Mouse (Mus musculus): Measurements from ENCODE around the gene Zp3.

Zp3 gene

DNA sequence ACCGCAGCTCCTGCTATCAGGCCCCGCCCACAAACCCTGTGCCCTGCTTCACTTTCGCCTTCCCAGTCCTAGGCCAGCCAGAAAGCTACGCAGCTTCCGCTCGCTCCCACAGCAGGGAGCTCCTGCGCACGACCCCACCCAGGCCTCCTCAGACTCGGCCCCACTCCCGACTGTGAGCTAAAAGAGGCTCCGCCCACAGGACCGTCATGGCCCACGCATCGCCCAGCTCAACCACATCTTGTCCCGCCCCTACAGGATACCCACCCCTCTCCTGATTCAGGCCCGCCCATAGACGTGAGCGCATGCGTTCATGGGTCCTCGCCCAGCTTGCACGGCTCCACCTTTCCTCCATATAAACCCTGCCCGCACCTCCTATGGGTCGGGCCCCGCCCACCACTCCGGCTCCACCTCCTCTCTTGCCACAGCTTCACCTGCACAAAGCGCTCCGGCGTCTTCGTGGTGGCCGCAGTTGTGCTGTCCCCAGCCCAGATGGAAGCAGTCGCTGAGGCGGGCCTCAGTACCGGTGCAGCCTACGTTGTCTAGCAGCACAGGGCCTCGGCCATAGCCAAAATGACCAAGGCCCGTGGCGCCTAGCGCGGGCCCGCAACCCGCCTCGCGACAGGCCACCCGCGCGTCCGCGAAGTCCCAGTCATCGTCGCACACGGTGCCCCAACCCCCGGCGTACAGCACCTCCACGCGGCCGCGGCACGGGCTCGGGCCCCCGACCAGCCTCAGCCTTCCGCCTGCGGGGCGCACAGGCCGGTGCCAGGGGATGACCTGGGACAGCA is 17.2 kb upstream of the Zp3 start:
- DNase-seq, result peak; percentile 93

DNA sequence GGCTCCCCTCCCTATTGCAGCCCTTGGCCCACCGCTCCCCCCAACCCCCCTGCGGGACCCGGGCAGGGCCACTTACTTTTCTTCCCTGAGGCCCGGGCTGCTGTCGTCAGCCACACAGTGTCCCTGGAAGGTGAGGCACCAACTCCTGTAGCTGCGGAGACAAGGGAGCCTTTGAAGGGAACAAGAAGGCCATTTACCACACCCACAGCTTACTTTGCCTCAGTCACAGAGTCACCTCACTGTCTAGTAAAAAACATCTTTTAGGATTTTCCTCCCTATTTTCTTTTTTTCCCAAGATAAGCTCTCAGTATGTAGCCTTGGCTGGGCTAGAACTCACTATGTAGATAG is 16.6 kb upstream of the Zp3 start:
- no peak for DNase-seq

DNA sequence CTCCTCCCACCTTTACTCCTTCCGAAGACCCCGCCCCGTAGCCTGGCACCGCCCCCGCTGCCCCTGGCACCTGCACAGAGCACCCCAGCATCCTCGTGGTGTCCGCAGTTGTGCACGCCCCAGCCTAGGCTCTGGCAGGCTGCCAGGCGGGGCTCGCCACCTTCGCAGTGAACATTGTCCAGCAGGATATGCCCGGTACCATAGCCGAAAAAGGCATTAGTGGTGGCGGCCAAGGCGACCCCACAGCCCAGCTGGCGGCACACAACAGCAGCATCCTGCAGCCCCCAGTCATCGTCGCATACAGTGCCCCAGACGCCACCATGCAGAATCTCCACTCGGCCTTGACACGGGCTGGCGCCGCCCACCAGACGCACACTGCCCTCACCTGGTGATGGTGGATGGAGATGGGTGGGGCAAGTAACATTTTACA is 14.4 kb upstream of the Zp3 start:
- DNase-seq, result peak; percentile 38

DNA sequence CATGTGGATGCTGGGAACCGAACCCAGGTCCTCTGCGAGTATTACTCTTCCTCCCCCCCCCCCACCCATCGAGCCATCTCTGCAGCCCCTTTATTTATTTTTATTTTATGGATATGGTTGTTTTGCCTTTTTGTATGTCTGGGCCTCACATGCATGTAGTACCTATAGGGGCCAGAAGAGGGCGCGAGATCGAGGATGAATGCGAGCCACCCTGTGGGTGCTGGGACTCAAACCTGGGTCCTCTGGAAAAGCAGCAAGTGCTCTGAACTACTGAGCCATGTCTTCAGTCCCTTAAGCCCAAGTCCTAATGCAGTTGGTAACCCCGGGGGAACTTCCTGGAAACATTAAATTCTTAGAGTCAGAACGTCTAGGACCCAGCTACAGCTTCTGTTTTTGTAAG is 13.0 kb upstream of the Zp3 start:
- DNase-seq, result no peak

DNA sequence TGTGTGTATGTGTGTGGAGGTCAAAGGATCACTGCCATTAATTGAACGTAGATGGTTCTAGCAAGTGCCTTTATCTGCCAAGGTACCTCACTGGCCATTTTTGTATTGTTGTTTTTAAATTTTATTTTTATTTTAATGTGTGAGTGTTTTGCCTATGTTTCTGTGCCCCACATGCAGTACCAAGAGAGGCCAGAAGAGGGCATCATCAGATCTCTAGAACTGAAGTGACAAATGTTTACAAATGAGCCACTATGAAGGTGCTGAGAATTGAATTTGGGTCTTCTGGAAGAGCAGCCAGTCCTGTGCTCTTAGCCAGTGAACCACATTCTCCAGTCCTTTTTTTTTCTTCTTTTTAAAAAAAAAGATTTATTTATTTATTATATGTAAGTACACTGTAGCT is 11.1 kb upstream of the Zp3 start:
- DNase-seq, result peak; percentile 60

DNA sequence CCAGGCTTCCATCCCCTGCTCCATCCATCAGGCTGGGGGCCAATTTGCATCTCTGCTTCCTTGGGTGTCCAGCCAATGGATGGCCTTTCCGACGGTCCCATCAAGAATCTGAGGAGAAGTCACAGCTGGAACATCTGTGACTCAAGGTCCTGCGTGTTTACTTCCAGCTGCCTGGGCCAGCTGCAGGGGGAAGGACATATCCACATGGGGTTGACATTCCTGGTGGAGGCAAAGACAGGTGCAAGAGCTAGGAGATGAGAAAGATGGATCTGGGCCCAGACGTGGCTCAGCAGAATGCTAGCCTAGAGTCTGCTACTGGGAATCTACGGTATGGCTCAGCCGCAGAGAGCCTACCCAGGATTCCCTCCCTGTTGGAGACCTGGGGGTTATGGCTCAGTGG is 9.7 kb upstream of the Zp3 start:
- DNase-seq, result no peak

DNA sequence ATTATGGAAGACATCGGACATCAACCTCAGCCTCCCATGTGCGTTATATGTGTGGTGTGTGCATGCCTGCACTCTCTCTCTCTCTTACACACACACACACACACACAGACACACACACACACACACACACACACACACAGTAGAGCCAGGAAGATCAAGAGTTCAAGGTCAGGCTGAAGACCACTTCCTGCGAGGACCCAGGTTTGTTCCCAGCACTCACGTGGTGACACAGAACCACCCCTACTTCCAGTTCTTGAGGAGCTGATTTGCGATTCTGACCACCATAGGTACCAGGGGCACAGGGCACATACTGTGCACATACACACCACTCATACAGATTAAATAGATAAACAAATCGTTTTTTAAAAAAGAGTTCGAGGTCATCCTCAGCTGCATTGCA is 8.0 kb upstream of the Zp3 start:
- no peak for DNase-seq

DNA sequence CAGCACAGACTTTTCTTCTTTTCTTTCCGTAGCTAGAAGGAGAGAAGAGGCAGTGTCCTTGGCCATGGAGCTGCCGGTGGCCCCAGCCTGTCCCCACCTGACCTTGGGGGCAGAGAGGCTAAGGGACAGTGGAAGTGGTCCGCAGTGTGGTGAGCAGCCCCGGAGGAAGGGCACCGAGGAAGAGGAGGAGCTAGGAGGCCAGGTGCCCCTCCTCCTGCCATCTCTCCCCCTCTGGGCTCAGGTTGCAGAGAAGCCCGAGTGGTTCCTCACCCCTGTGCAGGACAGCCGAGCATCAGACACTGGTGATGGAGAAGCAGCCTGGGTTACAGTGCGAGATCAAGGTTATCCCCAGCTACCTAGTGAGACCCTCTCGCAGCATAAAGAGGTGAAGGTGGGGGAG is 5.5 kb upstream of the Zp3 start, which contains the start of gene Ssc4d:
Gene Ssc4d, minus strand, starts transcription at position 167 of the 400 bp plus-strand sequence.
- DNase-seq, result no peak

DNA sequence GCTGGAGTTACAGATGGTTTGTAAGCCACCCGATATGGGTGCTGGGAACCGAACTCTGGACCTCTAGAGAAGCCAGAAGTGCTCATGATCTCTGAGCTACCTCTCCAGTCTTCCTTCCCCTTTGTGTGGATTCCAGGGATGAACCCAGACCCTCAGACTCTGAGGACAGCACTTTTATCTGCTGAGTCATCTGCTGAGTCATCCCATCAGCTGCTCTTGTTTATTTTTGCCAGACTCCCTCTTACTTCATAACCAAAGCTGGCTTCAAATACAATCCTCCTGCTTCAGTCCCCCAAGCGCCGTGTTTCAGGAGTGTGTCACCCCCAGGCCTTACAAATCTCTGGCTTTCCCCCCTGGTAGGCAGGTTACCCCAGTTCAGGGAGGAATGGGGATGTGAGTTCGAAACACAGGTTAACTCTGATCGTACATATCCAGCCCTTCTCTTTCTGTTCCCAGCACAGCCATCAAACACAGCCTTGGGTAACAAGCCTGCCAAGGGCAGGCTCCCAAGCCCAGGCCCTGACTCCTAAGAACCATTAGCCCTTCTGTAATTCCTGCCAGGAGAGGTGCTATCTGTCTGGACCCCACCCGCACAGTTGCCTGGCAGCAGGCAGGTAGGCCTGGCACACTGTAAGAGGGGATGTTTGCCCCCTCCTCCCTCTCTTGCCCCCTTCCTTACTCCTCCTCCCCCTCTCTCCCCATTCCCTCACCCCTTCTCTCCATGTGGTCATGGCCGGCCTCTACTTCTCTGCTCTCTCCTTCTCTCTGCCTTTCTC is 3.8 kb upstream of the Zp3 start:
- no peak for DNase-seq

DNA sequence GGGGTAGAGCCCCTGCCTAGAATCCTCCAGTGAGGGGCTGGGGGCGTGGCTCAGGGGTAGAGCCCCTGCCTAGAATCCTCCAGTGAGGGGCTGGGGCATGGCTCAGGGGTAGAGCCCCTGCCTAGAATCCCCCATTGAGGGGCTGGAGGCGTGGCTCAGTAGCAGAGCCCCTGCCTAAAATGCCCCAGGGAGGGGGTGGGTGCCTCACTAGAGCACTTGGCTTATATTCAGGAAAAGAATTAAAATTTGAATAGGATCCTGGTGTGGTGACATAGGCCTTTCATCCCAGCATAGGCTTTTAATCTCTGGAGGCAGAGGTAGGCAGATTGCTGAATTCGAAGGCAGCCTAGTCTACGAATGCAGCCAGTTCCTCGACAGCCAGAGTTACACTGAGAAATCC is 518 bp upstream of the Zp3 start:
- no peak for DNase-seq

DNA sequence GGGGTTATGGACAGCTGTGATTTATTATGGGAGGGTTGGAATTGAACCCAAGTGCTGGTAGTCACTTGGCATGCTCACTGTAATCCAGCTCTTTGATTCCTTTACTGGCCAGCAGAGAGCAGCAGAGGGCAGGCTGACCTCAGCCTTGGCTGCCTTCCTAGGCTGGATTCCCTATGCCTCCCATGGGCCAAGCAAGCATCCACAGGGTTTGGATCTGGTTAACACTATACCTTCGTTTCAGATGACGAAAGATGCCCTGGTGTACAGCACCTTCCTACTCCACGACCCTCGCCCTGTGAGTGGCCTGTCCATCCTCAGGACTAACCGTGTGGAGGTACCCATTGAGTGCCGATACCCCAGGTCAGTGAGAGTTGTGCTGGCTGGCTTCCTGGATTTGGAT is 2.5 kb downstream of the Zp3 start:
- peak; percentile 33 for DNase-seq

DNA sequence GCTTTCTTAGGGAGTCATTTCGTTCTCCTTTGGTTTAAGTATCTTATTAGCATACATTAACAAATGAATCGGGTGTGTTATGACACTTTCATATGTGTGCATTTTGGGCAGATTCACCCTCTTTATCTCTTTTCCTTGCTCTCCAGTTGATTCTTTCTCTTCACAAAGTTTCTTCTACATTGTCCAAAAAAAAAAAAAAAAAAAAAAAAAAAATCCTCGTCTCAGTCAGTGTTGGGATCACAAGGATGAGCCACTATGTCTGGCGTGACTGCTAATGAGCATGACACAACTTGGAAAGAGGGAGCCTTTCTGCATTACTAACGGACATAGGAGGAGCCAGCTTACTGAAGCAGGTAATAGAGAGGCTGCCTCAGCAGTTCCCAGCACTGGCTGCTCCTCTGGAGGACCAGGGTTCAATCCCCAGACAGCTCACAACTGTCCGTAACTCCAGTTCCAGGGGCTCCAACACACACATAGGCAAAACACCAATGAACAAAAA is 4.7 kb downstream of the Zp3 start:
- no peak for DNase-seq

DNA sequence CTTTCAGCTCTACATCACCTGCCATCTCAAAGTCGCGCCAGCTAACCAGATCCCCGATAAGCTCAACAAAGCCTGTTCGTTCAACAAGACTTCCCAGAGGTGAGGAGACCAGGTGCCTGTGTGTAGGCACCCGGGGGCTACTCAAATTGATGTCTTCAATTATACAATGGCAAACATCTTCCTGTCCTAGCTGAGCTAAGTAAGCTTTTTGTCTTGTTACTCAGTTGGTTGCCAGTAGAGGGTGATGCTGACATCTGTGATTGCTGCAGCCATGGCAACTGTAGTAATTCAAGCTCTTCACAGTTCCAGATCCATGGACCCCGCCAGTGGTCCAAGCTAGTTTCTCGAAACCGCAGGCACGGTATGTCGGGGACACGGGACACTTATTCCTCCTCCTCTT is 7.3 kb downstream of the Zp3 start:
- DNase-seq, result peak; percentile 16

DNA sequence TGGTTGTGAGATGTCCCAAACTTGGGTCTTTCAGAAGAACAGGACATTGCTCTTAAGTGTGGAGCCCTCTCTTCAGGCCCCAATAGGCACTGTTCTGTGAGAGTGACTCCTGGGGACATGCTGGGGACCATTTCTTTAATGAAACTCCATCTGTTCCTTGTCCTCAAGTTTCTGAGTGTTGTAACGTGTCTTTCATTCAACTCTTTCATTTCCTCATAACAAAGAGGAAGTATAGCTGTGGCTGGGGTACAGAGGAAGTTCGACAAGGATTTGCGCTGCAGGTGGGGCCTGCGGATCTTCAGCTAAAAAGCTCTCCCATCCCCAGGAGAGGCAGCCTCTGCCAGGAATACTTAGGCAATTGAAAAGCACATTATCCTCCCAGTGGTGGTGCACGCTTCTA is 10.7 kb downstream of the Zp3 start:
- DNase-seq, result no peak

DNA sequence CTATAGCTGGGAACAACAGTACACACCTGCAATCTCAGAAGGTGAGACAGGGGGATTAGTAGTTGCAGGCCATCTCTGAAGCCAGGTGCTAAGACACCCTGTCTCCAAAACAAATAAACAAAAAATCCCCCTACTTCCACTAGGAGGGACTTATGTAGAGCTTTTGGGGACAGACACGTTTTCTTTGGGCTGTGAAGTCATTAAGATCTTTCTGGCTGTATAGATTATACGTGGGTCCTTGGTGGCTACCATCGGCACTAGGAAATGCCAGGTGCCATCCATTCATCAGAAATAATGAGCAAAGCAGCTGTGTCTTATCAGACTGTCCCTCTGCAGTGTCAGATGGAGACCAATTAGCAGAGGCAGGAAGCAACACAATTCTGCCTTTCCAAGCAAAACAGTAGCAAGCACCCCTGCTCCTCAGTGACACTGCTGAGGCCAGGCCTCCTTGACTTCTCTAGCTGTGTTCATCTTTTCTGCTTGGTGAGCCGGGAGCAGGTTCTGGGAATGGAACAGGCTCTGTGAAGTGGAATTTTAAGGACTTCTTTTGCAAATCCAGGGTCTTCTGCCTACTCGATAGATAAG is 13.6 kb downstream of the Zp3 start:
- DNase-seq, result no peak

DNA sequence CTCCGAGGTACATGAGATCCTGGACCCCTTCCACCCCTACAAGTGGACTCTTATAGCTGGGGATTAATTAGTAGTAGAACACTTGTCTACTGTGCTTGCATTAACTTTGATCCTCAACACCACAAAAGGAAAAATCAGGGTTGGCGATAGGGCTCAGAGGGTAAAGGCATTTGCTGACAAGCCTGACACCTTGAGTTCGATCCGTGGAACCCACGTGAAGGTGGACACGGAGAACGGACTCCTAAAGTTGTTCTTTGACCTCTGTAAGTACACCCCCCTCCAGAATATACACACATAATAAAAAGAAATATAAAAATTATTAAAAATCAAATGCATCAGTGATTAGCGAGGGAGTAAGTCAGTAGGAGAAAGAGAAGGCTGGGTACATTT is 14.4 kb downstream of the Zp3 start:
- DNase-seq, result no peak

DNA sequence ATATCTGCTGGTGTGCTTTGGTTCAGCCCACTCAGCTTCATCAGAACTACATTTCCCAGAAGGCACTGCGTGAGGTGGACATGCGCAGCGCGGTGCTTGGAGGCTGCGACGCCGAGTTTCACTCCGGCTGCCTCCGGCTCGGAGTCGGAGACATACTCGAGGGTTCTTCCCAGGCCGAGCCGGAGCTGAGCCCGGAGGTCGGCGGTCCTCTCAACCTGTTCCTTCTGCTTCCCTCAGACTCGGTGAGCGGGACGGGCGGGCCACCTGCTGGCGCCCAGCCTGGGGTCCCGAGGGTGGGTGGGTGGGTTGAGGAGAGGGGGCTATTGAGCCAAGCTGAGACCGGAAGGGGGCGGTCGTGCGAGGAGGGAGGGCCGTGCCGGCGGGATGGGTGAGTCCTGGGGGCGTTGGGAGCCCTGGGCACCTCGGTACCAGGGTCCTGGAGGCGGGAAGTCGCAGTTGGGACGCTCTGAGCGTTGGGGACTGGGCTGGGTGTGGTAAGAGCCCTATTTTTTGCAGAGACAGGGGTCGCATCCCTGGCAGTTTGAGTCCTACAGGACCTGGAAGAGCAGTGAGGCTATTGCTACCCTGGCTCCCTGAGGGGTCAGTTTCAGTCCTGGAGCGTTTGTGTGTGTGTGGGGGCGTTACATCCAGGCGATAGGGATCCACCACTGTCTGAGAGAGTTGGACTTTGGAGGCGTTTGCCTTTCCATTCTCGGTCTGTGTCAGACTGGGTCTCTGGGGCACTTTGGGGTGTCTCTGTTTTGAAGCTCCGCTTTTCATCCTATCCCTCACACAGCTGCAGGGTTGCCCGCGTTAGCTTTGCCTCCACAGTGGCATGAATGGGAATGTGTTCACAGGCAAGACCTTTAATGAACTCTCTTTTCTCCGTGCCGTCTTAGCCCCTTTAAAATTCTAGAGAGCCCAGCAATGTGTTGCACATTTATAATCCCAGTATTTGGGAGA is 15.1 kb downstream of the Zp3 start, which contains the start of gene Dtx2:
Gene Dtx2, plus strand, starts transcription at position 76 of the 963 bp plus-strand sequence.
- peak; percentile 84 for DNase-seq

DNA sequence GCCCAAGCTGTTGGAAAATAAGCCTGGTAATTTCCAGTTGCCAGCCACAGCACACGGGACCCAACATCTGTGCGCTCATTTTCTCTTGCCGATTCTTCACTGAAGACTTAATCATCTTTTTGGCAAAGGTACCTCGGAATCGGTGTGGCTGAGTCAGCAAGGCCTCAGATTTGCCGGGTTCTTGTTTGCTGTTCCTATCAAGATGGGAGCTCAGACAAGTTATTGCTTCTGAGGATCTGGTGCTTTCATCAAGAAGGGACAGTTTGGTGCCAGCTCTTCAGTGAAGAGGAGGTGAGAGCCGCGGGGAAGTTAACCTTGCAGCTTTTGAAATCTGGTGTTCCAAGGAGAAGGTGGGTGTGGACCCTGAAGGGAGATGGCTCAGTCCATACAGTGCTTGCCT is 16.3 kb downstream of the Zp3 start:
- no peak for DNase-seq

DNA sequence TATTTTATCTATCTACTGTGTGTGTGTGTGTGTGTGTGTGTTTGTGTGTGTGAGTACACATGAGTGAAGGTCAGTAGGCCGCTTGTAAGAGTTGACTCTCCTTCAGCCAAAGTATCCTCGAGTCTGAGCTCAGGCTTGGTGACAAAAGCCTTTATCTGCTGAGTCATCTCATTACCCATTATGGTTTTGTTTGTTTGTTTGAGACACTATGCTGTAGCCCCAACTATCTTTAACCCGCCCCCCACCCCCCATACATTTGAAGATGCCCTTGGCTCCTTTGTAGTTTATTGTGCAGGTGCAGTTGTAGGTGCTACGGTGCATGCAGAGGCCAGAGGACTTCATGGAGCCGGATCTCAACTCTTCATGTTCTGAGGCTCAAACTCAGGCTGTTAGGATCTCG is 21.3 kb downstream of the Zp3 start:
- no peak for DNase-seq

DNA sequence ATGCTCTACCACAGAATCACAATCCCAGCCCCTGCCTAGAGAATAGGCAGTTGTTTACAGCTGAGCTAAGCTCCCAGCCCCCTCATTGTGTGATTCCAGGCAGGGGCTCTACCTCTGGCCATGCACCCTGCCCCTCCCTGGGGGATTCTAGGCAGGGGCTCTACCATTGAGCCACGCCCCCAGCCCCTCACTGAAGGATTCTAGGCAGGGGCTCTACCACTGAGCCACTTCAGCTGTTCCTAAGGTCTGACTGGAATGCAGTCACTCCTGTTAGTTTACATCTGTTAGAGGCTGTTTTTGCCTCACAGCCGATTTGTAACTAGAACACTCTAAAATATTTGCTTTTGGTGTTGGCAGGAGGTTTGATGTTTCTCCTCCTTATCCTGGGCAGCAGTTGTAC is 22.4 kb downstream of the Zp3 start:
- DNase-seq, result no peak

DNA sequence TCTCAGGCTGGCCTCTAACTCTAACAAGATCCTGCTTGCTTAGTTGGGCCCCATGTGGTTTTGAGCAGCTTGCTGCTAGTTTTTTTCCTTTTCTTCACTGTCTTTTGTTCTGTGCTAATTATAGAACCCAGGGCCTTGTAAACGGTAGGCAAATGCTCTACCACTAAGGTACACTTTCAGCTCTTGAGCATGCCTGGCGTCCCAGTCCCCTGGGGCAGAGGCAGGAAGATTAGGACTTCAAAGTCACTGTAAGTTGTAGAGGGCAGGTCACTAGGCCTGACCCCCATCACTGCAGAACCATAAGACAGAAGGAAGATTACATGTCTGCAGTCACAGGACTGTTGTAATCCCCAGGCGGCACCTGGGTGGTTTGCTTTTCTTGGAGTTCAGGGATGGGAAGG is 22.9 kb downstream of the Zp3 start:
- DNase-seq, result no peak

DNA sequence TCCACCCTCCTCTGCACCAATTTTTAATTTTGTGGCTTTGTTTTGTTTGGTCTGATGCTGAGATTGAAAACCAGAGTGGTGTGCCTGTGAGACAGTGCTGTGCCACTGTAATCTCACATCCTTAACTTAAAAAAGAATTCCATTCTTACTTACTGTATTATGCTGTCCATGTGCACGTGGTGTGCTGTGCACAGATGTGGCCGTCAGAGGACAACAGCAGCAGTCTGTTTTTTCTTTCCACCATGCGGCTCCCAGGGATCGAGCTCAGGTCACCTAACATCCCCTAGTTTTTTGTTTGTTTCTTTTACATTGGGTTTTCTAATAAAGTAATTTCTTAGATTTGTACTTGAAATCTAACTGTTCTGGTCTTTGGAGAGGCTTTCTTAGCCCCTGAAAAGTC is 24.6 kb downstream of the Zp3 start:
- DNase-seq, result no peak

DNA sequence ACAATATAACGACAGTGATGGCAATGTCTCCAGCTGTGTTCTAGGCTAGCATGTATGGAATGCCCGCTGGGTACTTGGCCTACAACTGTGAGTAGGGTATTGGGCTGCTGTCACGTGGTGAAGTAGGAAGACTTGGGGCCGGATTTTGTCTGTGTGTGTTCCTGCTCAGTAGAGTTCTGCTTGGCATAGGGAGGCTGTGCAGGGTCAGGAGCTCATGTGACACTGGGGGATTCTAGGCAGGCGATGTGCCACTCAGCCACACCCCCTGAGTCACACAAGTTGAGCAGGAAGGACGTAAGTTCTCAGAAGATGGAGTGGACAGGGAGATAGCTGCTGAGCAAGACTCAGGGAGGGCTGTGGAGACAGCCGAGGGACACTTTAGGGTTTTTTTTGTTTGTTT is 27.8 kb downstream of the Zp3 start:
- DNase-seq, result no peak

All from right cerebral cortex, postnatal 4 days (tissue).